Mouse (Mus musculus): ENCODE measurements around the gene Pfdn2. TPM values are rescaled to one million over a fixed set of nuclear protein-coding genes. Genes with fewer than 3 reads are reported as not detected.

Gene Pfdn2
- total RNA-seq, 2 experiments from 2014 or later: 76.2 to 80.2 TPM

Other genes with a start within 250 kb of the Pfdn2 start
- gene Cfap126, start 231.8 kb upstream of the Pfdn2 start, total RNA-seq (2021): 1 to 10 TPM in 1 of 2 experiments, under 1 TPM in 1; 0.64 to 1.5 TPM
- 100 to 1,000 TPM; 847 to 901 TPM for gene Sdhc, start 195.1 kb upstream of the Pfdn2 start, total RNA-seq (2021)
- gene Mpz, start 195.0 kb upstream of the Pfdn2 start, total RNA-seq (2021): 10 to 100 TPM in 1 of 2 experiments, 1 to 10 TPM in 1; 9.3 to 34.8 TPM
- 100 to 1,000 TPM; 109 to 138 TPM for gene Pcp4l1, start 149.4 kb upstream of the Pfdn2 start, total RNA-seq (2021)
- gene Nr1i3, start 131.7 kb upstream of the Pfdn2 start, total RNA-seq (2021): not detected
- 10 to 100 TPM; 79.9 to 85.2 TPM for gene Tomm40l, start 123.2 kb upstream of the Pfdn2 start, total RNA-seq (2021)
- gene Apoa2, start 120.6 kb upstream of the Pfdn2 start, total RNA-seq (2021): 1 to 10 TPM; 1.7 to 1.8 TPM
- 10 to 100 TPM in 1 of 2 experiments, 1 to 10 TPM in 1; 8.7 to 10.1 TPM for gene Fcer1g, start 111.3 kb upstream of the Pfdn2 start, total RNA-seq (2021)
- 1 to 10 TPM; 8.2 to 8.7 TPM for gene Adamts4, start 95.2 kb upstream of the Pfdn2 start, total RNA-seq (2021)
- gene Ndufs2, start 94.3 kb upstream of the Pfdn2 start, total RNA-seq (2021): 100 to 1,000 TPM; 862 to 916 TPM
- 10 to 100 TPM; 26.7 to 29.9 TPM for gene B4galt3, start 75.3 kb upstream of the Pfdn2 start, total RNA-seq (2021)
- gene Ppox, start 64.5 kb upstream of the Pfdn2 start, total RNA-seq (2021): 10 to 100 TPM; 22.3 to 23.4 TPM
- gene Usp21, start 57.7 kb upstream of the Pfdn2 start, total RNA-seq (2021): 10 to 100 TPM; 23.2 to 23.7 TPM
- gene Ufc1, start 50.6 kb upstream of the Pfdn2 start, total RNA-seq (2021): 100 to 1,000 TPM; 102 to 108 TPM
- gene Dedd, start 16.5 kb upstream of the Pfdn2 start, total RNA-seq (2021): 10 to 100 TPM; 28.5 to 29.8 TPM
- gene Nit1, start within 50 bp of the Pfdn2 start, total RNA-seq (2021): 10 to 100 TPM; 17.9 to 20.3 TPM
- under 1 TPM; 0.50 TPM for gene Klhdc9, start 15.1 kb downstream of the Pfdn2 start, total RNA-seq (2021)
- under 1 TPM; 0.07 TPM for gene Nectin4, start 24.4 kb downstream of the Pfdn2 start, total RNA-seq (2021)
- gene Arhgap30, start 43.3 kb downstream of the Pfdn2 start, total RNA-seq (2021): 1 to 10 TPM in 1 of 2 experiments, under 1 TPM in 1; 0.90 to 1.5 TPM
- 10 to 100 TPM; 53.4 to 54.3 TPM for gene Usf1, start 65.6 kb downstream of the Pfdn2 start, total RNA-seq (2021)
- 1 to 10 TPM; 1.1 to 1.7 TPM for gene Tstd1, start 73.2 kb downstream of the Pfdn2 start, total RNA-seq (2021)
- gene F11r, start 91.9 kb downstream of the Pfdn2 start, total RNA-seq (2021): 10 to 100 TPM; 57.1 to 58.1 TPM
- 1 to 10 TPM; 4.3 to 4.9 TPM for gene Alyref2, start 157.8 kb downstream of the Pfdn2 start, total RNA-seq (2021)
- gene Itln1, start 189.6 kb downstream of the Pfdn2 start, total RNA-seq (2021): not detected
- gene Cd244a, start 213.5 kb downstream of the Pfdn2 start, total RNA-seq (2021): under 1 TPM; 0.07 to 0.16 TPM